Mouse (Mus musculus): Measurements from ENCODE around the gene Gm39566. TPM values are rescaled to one million over a fixed set of nuclear protein-coding genes. Genes with fewer than 3 reads are reported as not detected.

Gm39566 gene
- polyA plus RNA-seq, 1 experiment from 2014 or later, result not detected

- 69% methylated on average over 2 of the region's 2 CpGs for WGBS
- no peak overlapping the region for H3K4me3 ChIP-seq
- peaks cover 45% of the 10 kb centered on the region for H3K36me3 ChIP-seq
- no peak overlapping the region for H3K27ac ChIP-seq (replicated peaks)
- H3K9me3 ChIP-seq (replicated peaks), result peaks cover 4% of the 10 kb centered on the region; the same call in 1 of the 2 replicates
- DNase-seq (ENCODE audit: low spot score), result no peak
- H3K27me3 ChIP-seq (ENCODE audit: low read depth, poor library complexity, severe bottlenecking), result no peaks in the 10 kb centered on the region
- H3K4me1 ChIP-seq, result peaks cover 3% of the 10 kb centered on the region
Measured at GRCm38 (mm10) chr11:69823456-69823855, 8.4 kb upstream of the Gm39566 start.

GRCm38 (mm10) chr11:69822080-69822479 lies 7.0 kb upstream of the Gm39566 start, which contains the start of gene Spem1:
Gene Spem1 (minus strand): TSS chr11:69822180.
- H3K4me1 ChIP-seq, result peaks cover 3% of the 10 kb centered on the region
- H3K36me3 ChIP-seq, result peaks cover 32% of the 10 kb centered on the region
- H3K27me3 ChIP-seq (ENCODE audit: low read depth, poor library complexity, severe bottlenecking), result no peaks in the 10 kb centered on the region
- 91% methylated on average over 3 of the region's 3 CpGs for WGBS
- 0 out of 2 replicates have a peak within 1 kb of the TSS, but pooled peaks have one; percentile 23 for H3K27ac ChIP-seq (replicated peaks)
- DNase-seq (ENCODE audit: low spot score), result no peak
- peaks cover 12% of the 10 kb centered on the region for H3K9me3 ChIP-seq (replicated peaks)
- no peak within 1 kb of the TSS for H3K4me3 ChIP-seq

- WGBS, result 91% methylated on average over 8 of the region's 8 CpGs
- H3K27ac ChIP-seq (replicated peaks), result no peak overlapping the region
- no peaks in the 10 kb centered on the region; the same call in 1 of the 2 replicates for H3K4me1 ChIP-seq
- DNase-seq (ENCODE audit: low spot score), result no peak
- H3K36me3 ChIP-seq, result no peaks in the 10 kb centered on the region
- no peak overlapping the region for H3K4me3 ChIP-seq
- peaks cover 19% of the 10 kb centered on the region for H3K9me3 ChIP-seq (replicated peaks)
- no peaks in the 10 kb centered on the region; the same call in 1 of the 2 replicates for H3K27me3 ChIP-seq (ENCODE audit: low read depth, poor library complexity, severe bottlenecking)
Measured at GRCm38 (mm10) chr11:69818871-69819270, 3.8 kb upstream of the Gm39566 start.

- Histone ChIP-seq H3K4me3 (no peak within 1 kb of the TSS), H3K4me1 (no peaks in the 10 kb centered on the region; the same call in 1 of the 2 replicates), H3K27me3 (ENCODE audit: low read depth, poor library complexity, severe bottlenecking) (no peaks in the 10 kb centered on the region; the same call in 1 of the 2 replicates), H3K9me3 (replicated peaks) (peaks cover 19% of the 10 kb centered on the region), H3K27ac (replicated peaks) (no peak within 1 kb of the TSS), H3K36me3 (no peaks in the 10 kb centered on the region)
- 84% methylated on average over 2 of the region's 2 CpGs for WGBS
- no peak for DNase-seq (ENCODE audit: low spot score)
Measured at GRCm38 (mm10) chr11:69818365-69818764, 3.3 kb upstream of the Gm39566 start, which contains the start of gene Spem2. Gene Spem2 (minus strand): TSS chr11:69818465.

GRCm38 (mm10) chr11:69816520-69816919 lies 1.4 kb upstream of the Gm39566 start:
- H3K36me3 ChIP-seq, result no peaks in the 10 kb centered on the region
- H3K9me3 ChIP-seq (replicated peaks), result peaks cover 19% of the 10 kb centered on the region
- H3K27ac ChIP-seq (replicated peaks), result no peak overlapping the region
- DNase-seq (ENCODE audit: low spot score), result no peak
- H3K27me3 ChIP-seq (ENCODE audit: low read depth, poor library complexity, severe bottlenecking), result no peaks in the 10 kb centered on the region; the same call in 1 of the 2 replicates
- H3K4me1 ChIP-seq, result no peaks in the 10 kb centered on the region
- no peak overlapping the region for H3K4me3 ChIP-seq
- WGBS, result 91% methylated on average over 12 of the region's 12 CpGs

GRCm38 (mm10) chr11:69810280-69810679 lies 4.8 kb downstream of the Gm39566 start:
- DNase-seq (ENCODE audit: low spot score), result no peak
- Histone ChIP-seq H3K4me3 (no peak overlapping the region), H3K36me3 (no peaks in the 10 kb centered on the region), H3K27ac (replicated peaks) (no peak overlapping the region), H3K27me3 (ENCODE audit: low read depth, poor library complexity, severe bottlenecking) (peaks cover 23% of the 10 kb centered on the region), H3K4me1 (peaks cover 3% of the 10 kb centered on the region; the same call in 1 of the 2 replicates), H3K9me3 (replicated peaks) (peaks cover 5% of the 10 kb centered on the region; the same call in 1 of the 2 replicates)

GRCm38 (mm10) chr11:69807641-69808040 lies 7.5 kb downstream of the Gm39566 start:
- whole genome bisulfite sequencing, result 82% methylated on average over 2 of the region's 2 CpGs
- H3K27me3 ChIP-seq (ENCODE audit: low read depth, poor library complexity, severe bottlenecking), result peaks cover 49% of the 10 kb centered on the region
- H3K36me3 ChIP-seq, result no peaks in the 10 kb centered on the region
- H3K4me1 ChIP-seq, result peaks cover 30% of the 10 kb centered on the region
- H3K4me3 ChIP-seq, result no peak overlapping the region
- no peak overlapping the region for H3K27ac ChIP-seq (replicated peaks)
- H3K9me3 ChIP-seq (replicated peaks), result peaks cover 5% of the 10 kb centered on the region; the same call in 1 of the 2 replicates
- DNase-seq (ENCODE audit: low spot score), result no peak

- peaks cover 62% of the 10 kb centered on the region for H3K27me3 ChIP-seq (ENCODE audit: low read depth, poor library complexity, severe bottlenecking)
Measured at GRCm38 (mm10) chr11:69806378-69806777, 8.7 kb downstream of the Gm39566 start.

GRCm38 (mm10) chr11:69804972-69805909 lies 9.9 kb downstream of the Gm39566 start, which contains the start of gene Tmem102:
Gene Tmem102 (minus strand): TSS chr11:69805624.
- H3K36me3 ChIP-seq, result no peaks in the 10 kb centered on the region
- WGBS, result 6% methylated on average over 29 of the region's 29 CpGs
- peaks cover 5% of the 10 kb centered on the region; the same call in 1 of the 2 replicates for H3K9me3 ChIP-seq (replicated peaks)
- H3K4me1 ChIP-seq, result peaks cover 54% of the 10 kb centered on the region
- H3K4me3 ChIP-seq, result peak within 1 kb of the TSS; percentile 66
- no peak within 1 kb of the TSS for H3K27ac ChIP-seq (replicated peaks)
- H3K27me3 ChIP-seq (ENCODE audit: low read depth, poor library complexity, severe bottlenecking), result peaks cover 73% of the 10 kb centered on the region
- peak; percentile 20 for DNase-seq (ENCODE audit: low spot score)

More at GRCm38 (mm10) chr11:69806378-69806777, 8.7 kb downstream of the Gm39566 start:
- 86% methylated on average over 4 of the region's 4 CpGs for WGBS
- H3K27ac ChIP-seq (replicated peaks), result no peak overlapping the region
- H3K36me3 ChIP-seq, result no peaks in the 10 kb centered on the region
- DNase-seq (ENCODE audit: low spot score), result no peak
- no peak overlapping the region for H3K4me3 ChIP-seq
- peaks cover 5% of the 10 kb centered on the region; the same call in 1 of the 2 replicates for H3K9me3 ChIP-seq (replicated peaks)
- H3K4me1 ChIP-seq, result peaks cover 42% of the 10 kb centered on the region

- H3K9me3 ChIP-seq (replicated peaks), result peaks cover 5% of the 10 kb centered on the region; the same call in 1 of the 2 replicates
- H3K4me1 ChIP-seq, result peaks cover 60% of the 10 kb centered on the region
- H3K4me3 ChIP-seq, result peak overlapping the region; percentile 66
- 5% methylated on average over 12 of the region's 12 CpGs for WGBS
- no peaks in the 10 kb centered on the region for H3K36me3 ChIP-seq
- H3K27me3 ChIP-seq (ENCODE audit: low read depth, poor library complexity, severe bottlenecking), result peaks cover 80% of the 10 kb centered on the region
- DNase-seq (ENCODE audit: low spot score), result no peak
- no peak overlapping the region for H3K27ac ChIP-seq (replicated peaks)
Measured at GRCm38 (mm10) chr11:69804652-69804940, 10.5 kb downstream of the Gm39566 start.

- H3K36me3 ChIP-seq, result no peaks in the 10 kb centered on the region
- 1% methylated on average over 60 of the region's 60 CpGs for WGBS
- H3K27me3 ChIP-seq (ENCODE audit: low read depth, poor library complexity, severe bottlenecking), result peaks cover 85% of the 10 kb centered on the region
- peak overlapping the region; percentile 58 for H3K27ac ChIP-seq (replicated peaks)
- DNase-seq (ENCODE audit: low spot score), result peak; percentile 78
- H3K9me3 ChIP-seq (replicated peaks), result peaks cover 5% of the 10 kb centered on the region; the same call in 1 of the 2 replicates
- H3K4me3 ChIP-seq, result peak overlapping the region; percentile 66
- peaks cover 66% of the 10 kb centered on the region for H3K4me1 ChIP-seq
Measured at GRCm38 (mm10) chr11:69803786-69804651, 11.1 kb downstream of the Gm39566 start.

- H3K27me3 ChIP-seq (ENCODE audit: low read depth, poor library complexity, severe bottlenecking), result peaks cover 92% of the 10 kb centered on the region
- no peak for DNase-seq (ENCODE audit: low spot score)
- peak overlapping the region; percentile 66 for H3K4me3 ChIP-seq
- H3K4me1 ChIP-seq, result peaks cover 73% of the 10 kb centered on the region
- H3K36me3 ChIP-seq, result no peaks in the 10 kb centered on the region
- peak overlapping the region; percentile 58 for H3K27ac ChIP-seq (replicated peaks)
- under 1% methylated on average over 12 of the region's 12 CpGs for WGBS
- peaks cover 5% of the 10 kb centered on the region; the same call in 1 of the 2 replicates for H3K9me3 ChIP-seq (replicated peaks)
Measured at GRCm38 (mm10) chr11:69803328-69803727, 11.8 kb downstream of the Gm39566 start.
